Mouse (Mus musculus): ENCODE measurements around the gene Psmc5. TPM values are rescaled to one million over a fixed set of nuclear protein-coding genes. Genes with fewer than 3 reads are reported as not detected.
"Not testable (repeated sequence)": the region's sequence is repeated elsewhere in the genome, so short reads cannot be mapped to it uniquely, and the experiment has no call there.

Psmc5 gene
- total RNA-seq (2021): 100 to 1,000 TPM; 132 to 133 TPM
- long read RNA-seq, transcript Psmc5-201 (11 exons, 1,316 nt): major isoform, 293 of 315 reads
- long read RNA-seq, partial matches to known transcripts: 14 of 315 reads
- long read RNA-seq, other reads (novel, unspliced or antisense): 5 of 315 reads

DNA sequence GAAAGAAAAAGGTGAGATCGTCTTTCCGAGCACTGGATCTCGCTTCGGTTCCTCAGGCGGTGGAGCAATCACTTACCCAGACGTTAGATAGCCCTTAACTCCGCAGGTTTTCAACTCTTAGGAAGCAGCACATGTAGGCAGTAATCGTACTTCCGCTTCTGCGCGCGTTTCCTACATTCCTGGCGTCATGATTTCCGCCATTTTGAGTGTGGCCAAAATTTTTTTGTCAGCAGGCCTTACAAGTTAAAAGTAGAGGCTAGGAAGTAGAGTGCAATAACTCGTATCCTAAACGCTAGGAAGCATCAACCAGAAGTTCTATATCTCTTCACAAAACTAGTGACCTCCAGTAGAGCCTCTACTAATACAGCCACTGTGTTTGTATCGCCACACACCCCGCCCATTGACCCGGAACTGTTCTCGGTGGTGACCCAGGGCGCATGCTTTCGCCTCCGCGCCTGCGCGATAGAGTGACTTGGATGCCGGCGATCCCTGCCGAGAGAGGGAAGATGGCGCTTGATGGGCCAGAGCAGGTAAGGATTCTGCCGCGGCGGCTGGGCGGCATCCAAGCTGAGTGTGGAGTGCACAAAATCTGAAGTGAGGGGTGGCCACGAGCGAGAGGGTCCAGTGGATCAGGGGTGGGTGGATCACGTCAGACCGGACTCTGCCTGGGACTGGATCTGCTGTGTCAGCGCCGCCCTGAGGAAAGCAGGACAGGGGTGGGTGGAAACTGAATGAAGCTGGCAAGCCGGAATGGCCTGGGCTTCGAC, at the start of gene Psmc5, which contains the start of gene Ftsj3:
Gene Psmc5, plus strand, starts transcription at position 470 of the 767 bp plus-strand sequence.
Gene Ftsj3, minus strand, starts transcription at position 395 of the 767 bp plus-strand sequence.
- DNase-seq (ENCODE audit: low spot score in 2 of 2): peak; percentile 99

DNA sequence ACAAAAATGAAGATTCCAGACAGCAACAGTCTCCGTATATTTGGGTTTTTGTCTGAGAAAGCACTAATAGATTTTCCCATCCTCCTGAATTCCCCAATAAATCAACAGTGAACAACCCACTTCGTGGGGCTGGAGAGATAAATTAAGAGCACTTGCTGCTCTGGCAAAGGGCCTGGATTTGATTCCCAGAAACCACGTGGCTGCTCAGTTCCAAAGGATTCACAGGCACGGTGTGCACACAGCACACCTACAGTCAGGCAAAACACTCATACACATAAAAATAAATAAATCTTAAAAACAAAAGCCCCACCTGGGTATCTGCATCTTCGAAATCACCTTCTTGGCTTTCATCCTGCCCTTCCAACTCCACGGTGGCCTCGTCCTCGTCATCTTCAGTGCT, 43.2 kb upstream of the Psmc5 start:
- no peak for DNase-seq (ENCODE audit: low spot score in 2 of 2)

- DNase-seq (ENCODE audit: low spot score in 2 of 2): no peak
Observed at GRCm38 (mm10) chr11:106214856-106215255, 41.1 kb upstream of the Psmc5 start.

GRCm38 (mm10) chr11:106215450-106215859, 40.5 kb upstream of the Psmc5 start:
- DNase-seq (ENCODE audit: low spot score in 2 of 2): no peak

- peak; percentile 90 to 93 for DNase-seq (ENCODE audit: low spot score in 2 of 2)
Observed at GRCm38 (mm10) chr11:106215927-106216729, 39.8 kb upstream of the Psmc5 start, which contains the start of gene Ccdc47. Ccdc47 (minus strand) TSS chr11:106216344.

GRCm38 (mm10) chr11:106216730-106217490, 39.0 kb upstream of the Psmc5 start, which contains the start of gene Ddx42:
Ddx42 (plus strand) TSS chr11:106216926.
- peak; percentile 85 to 89 for DNase-seq (ENCODE audit: low spot score in 2 of 2)

DNA sequence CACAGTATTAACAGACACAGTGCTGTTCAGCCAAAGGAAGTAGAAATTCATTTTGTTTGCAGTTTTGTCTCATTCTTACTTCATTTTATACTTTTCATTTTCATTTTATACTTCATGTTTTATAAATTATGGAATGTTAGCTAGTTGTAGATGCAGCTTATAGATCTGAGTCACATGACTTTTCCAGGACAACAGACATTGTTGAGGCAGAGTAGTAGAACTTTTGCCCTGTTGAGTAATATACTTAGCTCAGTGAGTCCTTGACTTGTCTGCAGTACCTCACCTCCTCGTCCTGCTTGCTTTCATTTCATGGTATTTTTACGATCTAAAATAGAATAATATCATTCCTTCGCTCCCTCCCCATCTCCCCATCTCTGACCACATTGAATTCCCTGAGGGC, 35.4 kb upstream of the Psmc5 start:
- no peak for DNase-seq (ENCODE audit: low spot score in 2 of 2)

- DNase-seq (ENCODE audit: low spot score in 2 of 2): not testable (repeated sequence)
Observed at GRCm38 (mm10) chr11:106233978-106234377, 22.0 kb upstream of the Psmc5 start.

DNA sequence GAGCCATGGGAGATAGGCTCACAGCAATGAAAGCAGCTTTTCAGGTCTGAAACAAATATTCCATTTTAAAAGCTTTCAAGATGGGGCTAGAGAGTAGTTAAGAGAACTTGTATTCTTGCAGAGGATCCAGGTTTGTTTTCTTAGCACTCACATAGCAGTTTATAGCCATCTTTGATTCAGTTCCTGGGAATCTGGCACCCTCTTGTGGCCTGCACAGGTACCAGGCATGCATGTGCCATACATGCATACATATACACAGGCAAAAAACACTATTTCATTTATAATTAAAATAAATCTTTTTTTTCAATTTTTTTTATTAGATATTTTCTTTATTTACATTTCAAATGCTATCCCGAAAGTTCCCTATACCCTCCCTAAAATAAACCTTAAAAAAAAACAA, 9.1 kb upstream of the Psmc5 start:
- no peak for DNase-seq (ENCODE audit: low spot score in 2 of 2)

DNA sequence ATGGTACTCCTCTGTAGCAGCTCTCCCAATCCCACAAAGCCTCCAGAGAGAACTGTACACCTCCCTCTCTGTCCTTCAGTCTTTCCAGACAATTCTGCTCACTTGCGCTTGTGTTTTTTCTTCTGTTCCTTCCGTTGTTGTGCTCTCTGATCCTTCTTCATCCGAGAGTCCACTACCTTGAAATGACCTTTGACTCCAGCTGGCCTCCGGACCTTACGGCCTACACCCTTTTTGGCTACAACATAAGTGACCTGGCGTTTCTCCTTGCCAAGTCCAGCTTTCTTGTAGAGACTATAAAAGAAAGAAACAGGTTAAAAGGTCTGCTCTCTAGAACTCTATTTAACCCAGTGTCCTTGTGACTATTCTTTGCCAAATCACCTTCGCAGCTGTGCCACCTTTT, 6.6 kb upstream of the Psmc5 start:
- peak in 1 of 2 experiments; percentile 9 for DNase-seq (ENCODE audit: low spot score in 2 of 2)

DNA sequence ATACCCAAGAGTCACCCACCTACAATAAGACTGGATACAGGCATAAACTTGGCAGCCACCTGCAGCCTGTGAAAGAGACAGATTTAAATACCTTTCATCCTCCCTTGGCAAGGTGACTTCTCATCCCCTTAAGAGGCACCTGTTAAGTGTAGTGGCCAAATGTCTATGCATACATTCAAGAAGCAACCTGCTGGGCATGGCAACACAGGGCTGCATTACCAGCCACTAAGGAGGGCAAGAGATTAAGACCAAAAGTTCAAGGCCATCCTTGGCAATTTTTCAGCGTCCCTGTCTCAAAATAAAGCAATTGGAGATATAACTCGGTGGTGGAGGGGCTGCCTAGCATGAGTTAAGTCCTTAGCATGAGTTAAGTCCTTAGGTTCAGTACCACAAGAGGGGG, 1.2 kb upstream of the Psmc5 start:
- peak in 1 of 2 experiments; percentile 10 for DNase-seq (ENCODE audit: low spot score in 2 of 2)

- peak in 1 of 2 experiments; percentile 34 for DNase-seq (ENCODE audit: low spot score in 2 of 2)
Observed at GRCm38 (mm10) chr11:106255174-106255573, 780 bp upstream of the Psmc5 start.

GRCm38 (mm10) chr11:106256775-106257174, 821 bp downstream of the Psmc5 start:
- no peak for DNase-seq (ENCODE audit: low spot score in 2 of 2)

- DNase-seq (ENCODE audit: low spot score in 2 of 2): no peak
Observed at GRCm38 (mm10) chr11:106260826-106261450, 5.0 kb downstream of the Psmc5 start.

- DNase-seq (ENCODE audit: low spot score in 2 of 2): no peak
Observed at GRCm38 (mm10) chr11:106263963-106264362, 8.0 kb downstream of the Psmc5 start.

DNA sequence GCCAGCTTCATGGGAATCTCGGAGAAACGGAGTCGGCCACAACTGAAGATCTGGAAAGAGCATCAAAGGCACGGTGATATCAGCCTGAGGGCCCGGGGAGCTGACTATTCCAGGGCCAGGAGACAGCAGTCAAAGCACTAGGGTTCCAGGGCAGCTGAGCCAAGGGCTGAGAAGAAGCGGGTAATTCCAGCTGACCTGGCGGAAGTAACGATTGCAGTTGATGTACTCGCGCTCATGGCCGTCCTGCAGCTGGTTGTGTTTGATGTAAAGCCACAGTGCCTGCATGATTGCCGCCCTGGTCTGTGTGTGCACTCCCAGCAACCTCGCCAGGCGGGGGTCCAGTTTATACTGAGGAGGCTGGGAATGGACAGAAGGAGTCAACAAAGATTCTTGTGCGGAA, 9.0 kb downstream of the Psmc5 start:
- DNase-seq (ENCODE audit: low spot score in 2 of 2): no peak

GRCm38 (mm10) chr11:106265570-106265969, 9.6 kb downstream of the Psmc5 start:
- DNase-seq (ENCODE audit: low spot score in 2 of 2): no peak

- no peak for DNase-seq (ENCODE audit: low spot score in 2 of 2)
Observed at GRCm38 (mm10) chr11:106266431-106266830, 10.5 kb downstream of the Psmc5 start.

GRCm38 (mm10) chr11:106267311-106267852, 11.4 kb downstream of the Psmc5 start:
- DNase-seq (ENCODE audit: low spot score in 2 of 2): peak in 1 of 2 experiments; percentile 54

DNA sequence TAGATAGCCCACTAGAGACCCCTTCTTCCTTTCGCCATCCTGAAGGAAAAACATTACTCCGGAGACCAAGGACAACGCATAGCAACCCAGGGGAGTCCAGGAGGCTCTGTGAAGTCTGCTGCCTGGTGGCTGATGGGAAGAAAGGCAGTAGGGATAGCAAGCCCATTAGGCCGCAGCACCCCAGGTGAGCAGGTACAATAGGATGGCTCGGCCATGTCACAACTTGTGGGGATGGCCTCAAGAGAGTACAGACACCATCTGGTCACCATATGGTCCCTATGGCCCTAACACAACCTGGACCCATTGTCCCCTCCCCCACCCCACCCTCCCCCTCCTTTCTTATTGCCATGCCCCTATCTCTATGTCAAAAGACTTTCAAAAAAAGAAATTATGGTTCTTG, 11.9 kb downstream of the Psmc5 start:
- DNase-seq (ENCODE audit: low spot score in 2 of 2): no peak

Measured in layer of hippocampus, postnatal 10 days (tissue).